Mouse (Mus musculus) adrenal gland (tissue): Measurements from ENCODE around the gene Neb.

Experiments
- intact Hi-C: fragments of 180-260 bp; cut with DNase I; formaldehyde crosslinking; loops from one replicate; pipeline ENCODE4 v1.15.1; 2025

Gene Neb

GRCm38 (mm10) chr2:52314922-52315730 lies 63.1 kb downstream of the Neb start:
- intact Hi-C loops, result loop anchor here (10.0 kb wide), 1 partner anchor 70 kb away; no protein-coding TSS in a partner anchor

- intact Hi-C loops, result loop anchor here (10.0 kb wide), 1 partner anchor 74 kb away; no protein-coding TSS in a partner anchor
These were observed 67.5 kb downstream of the Neb start for GRCm38 (mm10) chr2:52310757-52311156.

- intact Hi-C loops, result loop anchor here (5.0 kb wide), 1 partner anchor 286 kb away; no protein-coding TSS in a partner anchor
These were observed 71.6 kb downstream of the Neb start for GRCm38 (mm10) chr2:52306635-52307034.

- intact Hi-C loops, result loop anchor here (5.0 kb wide), 2 partner anchors 103 to 303 kb away; no protein-coding TSS in a partner anchor
These were observed 73.7 kb downstream of the Neb start for GRCm38 (mm10) chr2:52304554-52304953.

GRCm38 (mm10) chr2:52303405-52303804 lies 74.9 kb downstream of the Neb start:
- intact Hi-C loops, result loop anchor here (5.0 kb wide), 2 partner anchors 104 to 304 kb away; no protein-coding TSS in a partner anchor

GRCm38 (mm10) chr2:52297969-52298368 lies 80.3 kb downstream of the Neb start:
- intact Hi-C loops, result no loop called here

- intact Hi-C loops, result no loop called here
These were observed 81.5 kb downstream of the Neb start for GRCm38 (mm10) chr2:52296779-52297178.

GRCm38 (mm10) chr2:52287436-52287835 lies 90.8 kb downstream of the Neb start:
- intact Hi-C loops, result no loop called here

GRCm38 (mm10) chr2:52286421-52286820 lies 91.9 kb downstream of the Neb start:
- intact Hi-C loops, result no loop called here

GRCm38 (mm10) chr2:52272146-52272545 lies 106.1 kb downstream of the Neb start:
- intact Hi-C loops, result no loop called here

- intact Hi-C loops, result no loop called here
These were observed 107.4 kb downstream of the Neb start for GRCm38 (mm10) chr2:52270911-52271310.

GRCm38 (mm10) chr2:52262149-52262548 lies 116.1 kb downstream of the Neb start:
- intact Hi-C loops, result loop anchor here (2.0 kb wide), 1 partner anchor 327 kb away; no protein-coding TSS in a partner anchor

GRCm38 (mm10) chr2:52252037-52252436 lies 126.2 kb downstream of the Neb start:
- intact Hi-C loops, result no loop called here

GRCm38 (mm10) chr2:52248316-52248826 lies 129.9 kb downstream of the Neb start:
- intact Hi-C loops, result no loop called here

GRCm38 (mm10) chr2:52245091-52245490 lies 133.2 kb downstream of the Neb start:
- intact Hi-C loops, result no loop called here

- intact Hi-C loops, result no loop called here
These were observed 135.6 kb downstream of the Neb start for GRCm38 (mm10) chr2:52242691-52243090.

GRCm38 (mm10) chr2:52237892-52238291 lies 140.4 kb downstream of the Neb start:
- intact Hi-C loops, result no loop called here

GRCm38 (mm10) chr2:52227584-52227983 lies 150.7 kb downstream of the Neb start:
- intact Hi-C loops, result no loop called here

- intact Hi-C loops, result no loop called here
These were observed 153.9 kb downstream of the Neb start for GRCm38 (mm10) chr2:52224366-52224765.

- intact Hi-C loops, result no loop called here
These were observed 158.2 kb downstream of the Neb start for GRCm38 (mm10) chr2:52220074-52220473.

GRCm38 (mm10) chr2:52215945-52216344 lies 162.3 kb downstream of the Neb start:
- intact Hi-C loops, result no loop called here

GRCm38 (mm10) chr2:52212561-52212961 lies 165.7 kb downstream of the Neb start:
- intact Hi-C loops, result no loop called here
